Mouse (Mus musculus): ENCODE results near the gene Parl.
A peak's percentile ranks its signal among the peaks of the same experiment; 100 is the strongest.

Gene Parl

GRCm38 (mm10) chr16:20301770-20302649, at the start of gene Parl:
Gene Parl, minus strand, starts transcription at chr16:20302387.
- DNase-seq = peak; percentile 95

GRCm38 (mm10) chr16:20345464-20345863, 43.3 kb upstream of the Parl start:
- no peak for DNase-seq

GRCm38 (mm10) chr16:20338616-20339015, 36.4 kb upstream of the Parl start:
- DNase-seq = no peak

GRCm38 (mm10) chr16:20334918-20335317, 32.7 kb upstream of the Parl start:
- DNase-seq = no peak

- no peak for DNase-seq
Observed at GRCm38 (mm10) chr16:20328306-20328705, 26.1 kb upstream of the Parl start.

GRCm38 (mm10) chr16:20325286-20325685, 23.1 kb upstream of the Parl start, which contains the start of gene Cyp2ab1:
Gene Cyp2ab1, minus strand, starts transcription at chr16:20325404.
- no peak for DNase-seq

- DNase-seq = no peak
Observed at GRCm38 (mm10) chr16:20323907-20324306, 21.7 kb upstream of the Parl start.

- DNase-seq = no peak
Observed at GRCm38 (mm10) chr16:20322274-20322673, 20.1 kb upstream of the Parl start.

- DNase-seq = no peak
Observed at GRCm38 (mm10) chr16:20316770-20317169, 14.6 kb upstream of the Parl start.

GRCm38 (mm10) chr16:20315266-20315665, 13.1 kb upstream of the Parl start:
- no peak for DNase-seq

- no peak for DNase-seq
Observed at GRCm38 (mm10) chr16:20312272-20312671, 10.1 kb upstream of the Parl start.

- no peak for DNase-seq
Observed at GRCm38 (mm10) chr16:20300076-20300475, 2.1 kb downstream of the Parl start.

GRCm38 (mm10) chr16:20280238-20280637, 21.9 kb downstream of the Parl start:
- DNase-seq = no peak

GRCm38 (mm10) chr16:20279395-20279794, 22.8 kb downstream of the Parl start:
- DNase-seq = no peak

GRCm38 (mm10) chr16:20272994-20273393, 29.2 kb downstream of the Parl start:
- no peak for DNase-seq

GRCm38 (mm10) chr16:20271339-20271738, 30.8 kb downstream of the Parl start:
- no peak for DNase-seq

- no peak for DNase-seq
Observed at GRCm38 (mm10) chr16:20265089-20265488, 37.1 kb downstream of the Parl start.

GRCm38 (mm10) chr16:20257926-20258325, 44.3 kb downstream of the Parl start:
- DNase-seq = no peak

- DNase-seq = no peak
Observed at GRCm38 (mm10) chr16:20248442-20249174, 53.6 kb downstream of the Parl start.

- DNase-seq = no peak
Observed at GRCm38 (mm10) chr16:20247103-20247502, 55.1 kb downstream of the Parl start.

- peak; percentile 65 for DNase-seq
Observed at GRCm38 (mm10) chr16:20240468-20241414, 61.4 kb downstream of the Parl start, which contains the start of gene Map6d1. Gene Map6d1, minus strand, starts transcription at chr16:20241358.

- no peak for DNase-seq
Observed at GRCm38 (mm10) chr16:20238646-20239045, 63.5 kb downstream of the Parl start.

- no peak for DNase-seq
Observed at GRCm38 (mm10) chr16:20237426-20237825, 64.8 kb downstream of the Parl start.

Data from right cerebral cortex, postnatal 4 days (tissue).